Mouse (Mus musculus) neural tube, postnatal 0 days (tissue): ENCODE results near the gene Gm438. TPM values are rescaled to one million over a fixed set of nuclear protein-coding genes. Genes with fewer than 3 reads are reported as not detected.

Experiments
- polyA plus RNA-seq: library from polyadenylated mRNA; unstranded; fragments of >200 nt; fragmentation: Nextera tagmentation; extraction: Ambion mirVana; gene quantifications from 2 replicates; pipeline ENCODE4 v1.2.1, GENCODE M21; 2015

Gene Gm438
- not detected in 2 replicates for polyA plus RNA-seq

DNA sequence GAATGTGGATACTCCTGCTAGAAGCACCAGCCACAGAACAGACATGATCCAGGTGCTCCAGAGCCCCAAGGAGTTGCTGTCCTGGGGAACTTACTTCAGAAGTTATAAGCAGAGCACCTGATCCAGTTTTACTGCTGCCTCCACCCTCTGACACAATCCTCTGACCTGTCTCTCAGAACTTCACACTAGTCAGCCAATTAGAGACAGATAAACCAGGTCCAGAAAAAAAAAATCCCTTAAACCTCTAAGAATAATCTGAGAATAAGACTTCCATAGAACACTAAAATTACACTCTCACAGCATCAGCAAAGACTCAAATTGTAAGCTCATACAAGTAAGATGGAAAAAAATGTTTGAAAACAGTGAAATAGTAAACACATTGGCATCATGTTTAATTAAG, at the start of gene Gm438:
Gm438 (minus strand) TSS at position 101 of the 400 bp plus-strand sequence.

Other genes starting within 250 kb of the Gm438 start
- gene Gm13124, start 221.4 kb downstream of the Gm438 start, polyA plus RNA-seq = not detected in 2 replicates
- not detected in 2 replicates for gene Aadacl4, start 172.9 kb downstream of the Gm438 start, polyA plus RNA-seq
- gene Gm436, start 100.2 kb downstream of the Gm438 start, polyA plus RNA-seq = not detected in 2 replicates
- not detected in 2 replicates for gene Gm13178, start 65.2 kb downstream of the Gm438 start, polyA plus RNA-seq
- gene Dhrs3, start 106.2 kb upstream of the Gm438 start, polyA plus RNA-seq = 37.5 and 40.6 TPM in 2 replicates